Mouse (Mus musculus) kidney, embryonic 14.5 days (tissue): ENCODE results near the gene Armt1. TPM values are rescaled to one million over a fixed set of nuclear protein-coding genes. Genes with fewer than 3 reads are reported as not detected.
"Not testable (repeated sequence)": the region's sequence is repeated elsewhere in the genome, so short reads cannot be mapped to it uniquely, and the experiment has no call there.

Experiments
- ATAC-seq: fragments of 200-750 bp; cut with Nextera tagmentation; 2 replicates; pipeline ENCODE4 v1.8.0; 2017; ENCODE audit warnings: moderate number of reproducible peaks, mild to moderate bottlenecking, moderate TSS enrichment, moderate library complexity; ENCODE audit not compliant: low FRiP score, low TSS enrichment
- H3K27ac ChIP-seq: fragments of 300-500 bp; sonication (generic); 2 replicates; pipeline ENCODE4 v1.5.1; 2014; ENCODE audit warnings: low read depth, mild to moderate bottlenecking, low read length, moderate library complexity, mixed read lengths
- H3K27me3 ChIP-seq: fragments of 300-500 bp; sonication (generic); 2 replicates; pipeline ENCODE4 v1.6.1; 2014; ENCODE audit warnings: mild to moderate bottlenecking, low read length; ENCODE audit not compliant: control insufficient read depth, insufficient read depth
- H3K36me3 ChIP-seq: fragments of 300-500 bp; sonication (generic); 2 replicates; pipeline ENCODE4 v1.6.1; 2014; ENCODE audit warnings: low read length, mixed read lengths; ENCODE audit not compliant: control insufficient read depth, insufficient read depth
- H3K4me1 ChIP-seq: fragments of 300-500 bp; sonication (generic); 2 replicates; pipeline ENCODE4 v1.6.1; 2014; ENCODE audit warnings: low read length, mixed read lengths; ENCODE audit not compliant: control insufficient read depth, insufficient read depth
- H3K4me2 ChIP-seq: fragments of 300-500 bp; sonication (generic); replicated peaks from 2 replicates; pipeline ENCODE4 v1.6.1; 2014; ENCODE audit warnings: low read depth, mild to moderate bottlenecking, low read length
- H3K4me3 ChIP-seq: fragments of 300-500 bp; sonication (generic); 2 replicates; pipeline ENCODE4 v1.5.1; 2014; ENCODE audit warnings: mild to moderate bottlenecking, low read length
- H3K9ac ChIP-seq: fragments of 300-500 bp; sonication (generic); 2 replicates; pipeline ENCODE4 v1.6.1; 2014; ENCODE audit warnings: low read depth, mild to moderate bottlenecking, low read length, moderate library complexity
- H3K9me3 ChIP-seq: fragments of 300-500 bp; sonication (generic); 2 replicates; pipeline ENCODE4 v1.6.1; 2016; ENCODE audit warnings: low read length; ENCODE audit not compliant: control insufficient read depth
- WGBS: fragments of 180-500 bp; shearing (Covaris S2); extraction: QIAGEN DNeasy Blood & Tissue Kit; methylation state at CpG from one replicate; pipeline ENCODE4 v1.1.7; 2014; 5-methylcytosine and 5-hydroxymethylcytosine counted together
- polyA plus RNA-seq: library from polyadenylated mRNA; unstranded; fragments of >200 nt; fragmentation: Nextera tagmentation; extraction: Ambion mirVana; gene quantifications from 2 replicates; pipeline ENCODE4 v1.2.1, GENCODE M21; 2014

Armt1 gene
- polyA plus RNA-seq, 1 experiment from 2014 or later: 26.3 TPM

DNA sequence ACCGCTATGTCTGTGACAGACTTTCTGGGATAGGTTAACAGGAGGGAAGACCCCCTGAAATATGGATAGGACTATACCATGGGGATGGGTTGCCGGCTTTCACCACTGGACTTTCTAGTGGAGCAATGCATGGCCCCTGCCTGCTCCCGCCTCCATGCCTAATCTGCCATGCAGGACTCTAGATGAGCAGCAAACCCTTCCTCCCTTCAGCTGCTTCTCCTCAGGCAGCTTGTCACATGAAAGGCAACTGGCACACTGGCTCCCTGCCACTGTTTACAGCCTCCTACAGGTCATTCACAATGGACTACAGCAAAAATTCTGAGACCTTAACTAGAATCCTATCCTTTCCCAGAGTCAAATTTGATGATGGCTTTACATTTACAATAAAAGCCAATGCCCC is 1.4 kb upstream of the Armt1 start:
- Histone ChIP-seq H3K9me3 (no peaks in the 10 kb centered on the region), H3K4me2 (no peak overlapping the region), H3K4me3 (no peak overlapping the region; the same call in 1 of the 2 replicates), H3K4me1 (peaks cover 11% of the 10 kb centered on the region), H3K27ac (no peak overlapping the region), H3K27me3 (no peaks in the 10 kb centered on the region), H3K9ac (0 out of 2 replicates have a peak overlapping the region, but pooled peaks have one; percentile 28), H3K36me3 (peaks cover 21% of the 10 kb centered on the region)
- no peak for ATAC-seq
- WGBS: 93% methylated on average over 3 of the region's 3 CpGs

DNA sequence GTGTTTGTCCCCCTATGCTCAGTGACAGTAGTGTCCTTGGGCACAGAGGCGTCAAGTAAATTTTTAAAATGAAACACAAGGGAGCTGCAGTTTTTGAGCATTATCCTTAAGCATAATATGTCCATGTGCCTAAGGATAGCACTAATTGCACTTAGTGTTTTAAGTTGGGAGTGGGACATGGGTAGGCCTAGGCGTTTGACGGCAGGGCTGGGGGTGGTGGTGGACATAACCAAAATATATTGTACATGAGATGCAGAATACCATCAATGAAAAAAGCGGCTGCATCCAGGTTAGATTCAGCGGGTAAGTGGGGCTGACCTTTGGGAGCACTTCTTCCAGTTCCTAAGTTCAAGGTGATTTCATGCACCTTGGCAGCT is 533 bp upstream of the Armt1 start:
- Histone ChIP-seq H3K27me3 (no peaks in the 10 kb centered on the region), H3K27ac (peak overlapping the region; percentile 78), H3K9me3 (no peaks in the 10 kb centered on the region), H3K4me3 (peak overlapping the region; percentile 54), H3K4me2 (peak overlapping the region; percentile 74), H3K4me1 (peaks cover 11% of the 10 kb centered on the region), H3K36me3 (peaks cover 16% of the 10 kb centered on the region), H3K9ac (peak overlapping the region; percentile 80)
- ATAC-seq: peak; percentile 25
- WGBS: 13% methylated on average over 5 of the region's 5 CpGs

DNA sequence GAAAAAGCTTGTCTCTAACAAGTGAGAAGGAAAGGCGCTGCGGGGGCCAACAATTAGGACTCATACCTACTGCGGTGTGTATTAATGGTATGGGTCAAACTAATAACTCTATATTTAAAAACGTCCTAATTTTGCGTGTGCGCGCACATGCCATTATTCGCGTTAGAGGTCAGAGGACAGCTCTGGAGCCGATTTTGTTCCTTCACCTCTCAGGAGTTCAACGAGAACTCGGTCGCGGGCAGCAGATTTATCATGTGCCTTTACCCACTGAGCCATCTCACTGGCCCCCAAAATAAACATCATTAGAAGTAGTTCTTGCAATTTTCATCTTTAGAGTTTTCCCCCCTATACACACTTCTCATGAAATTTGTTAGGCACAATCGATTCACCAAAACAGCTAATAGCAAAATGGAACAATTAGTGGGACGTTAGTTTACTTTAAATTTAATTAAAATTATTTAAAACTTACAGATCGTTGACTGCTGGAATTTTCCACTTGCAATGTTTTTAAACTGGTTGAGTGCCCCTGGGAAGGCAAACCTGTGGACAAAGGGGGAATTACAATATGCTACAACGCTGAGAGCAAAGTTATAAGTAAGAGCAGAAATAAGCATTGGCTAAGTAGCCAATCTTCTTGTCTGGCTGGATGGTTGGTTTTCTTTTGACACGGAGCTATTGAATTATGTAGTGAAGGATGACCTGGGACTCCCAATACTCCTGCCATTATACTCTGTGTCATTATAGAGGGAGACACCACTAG is 909 bp downstream of the Armt1 start:
- peaks cover 11% of the 10 kb centered on the region for H3K4me1 ChIP-seq

DNA sequence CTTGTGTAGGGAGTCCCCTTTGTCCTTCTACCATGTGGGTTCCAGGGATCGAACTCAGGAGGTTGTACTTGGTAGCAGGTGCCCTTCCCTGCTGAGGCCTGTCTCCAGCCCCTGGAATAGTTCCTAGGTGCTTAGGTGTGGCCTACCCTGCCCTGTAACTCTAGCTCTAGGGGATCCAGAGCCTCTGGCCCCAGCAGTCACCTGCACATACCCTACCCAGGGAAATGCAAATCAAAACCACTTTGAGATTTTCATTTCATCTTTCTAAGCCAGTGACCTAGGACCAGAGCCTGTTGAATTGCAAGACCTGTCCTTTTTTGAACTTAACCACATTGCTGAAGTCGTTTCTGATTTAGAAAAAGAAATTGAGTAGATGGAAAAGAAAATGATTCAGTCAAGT is 1.6 kb downstream of the Armt1 start:
- not testable (repeated sequence) for H3K27ac ChIP-seq, H3K9me3 ChIP-seq, H3K4me3 ChIP-seq, H3K27me3 ChIP-seq, H3K4me2 ChIP-seq, ATAC-seq
- Histone ChIP-seq H3K36me3 (peaks cover 21% of the 10 kb centered on the region), H3K4me1 (peaks cover 11% of the 10 kb centered on the region), H3K9ac (0 out of 2 replicates have a peak overlapping the region, but pooled peaks have one; percentile 61)
- whole genome bisulfite sequencing: 86% methylated on average over 2 of the region's 2 CpGs

More for the DNA sequence above, 909 bp downstream of the Armt1 start:
- peaks cover 21% of the 10 kb centered on the region for H3K36me3 ChIP-seq
- H3K27ac ChIP-seq: peak overlapping the region; percentile 67
- no peak; the same call in 1 of the 2 replicates for ATAC-seq
- no peaks in the 10 kb centered on the region for H3K27me3 ChIP-seq
- H3K4me2 ChIP-seq: peak overlapping the region; percentile 52
- H3K9me3 ChIP-seq: no peaks in the 10 kb centered on the region
- peak overlapping the region; percentile 54 for H3K4me3 ChIP-seq
- H3K9ac ChIP-seq: peak overlapping the region; percentile 61
- WGBS: 9% methylated on average over 19 of the region's 19 CpGs

DNA sequence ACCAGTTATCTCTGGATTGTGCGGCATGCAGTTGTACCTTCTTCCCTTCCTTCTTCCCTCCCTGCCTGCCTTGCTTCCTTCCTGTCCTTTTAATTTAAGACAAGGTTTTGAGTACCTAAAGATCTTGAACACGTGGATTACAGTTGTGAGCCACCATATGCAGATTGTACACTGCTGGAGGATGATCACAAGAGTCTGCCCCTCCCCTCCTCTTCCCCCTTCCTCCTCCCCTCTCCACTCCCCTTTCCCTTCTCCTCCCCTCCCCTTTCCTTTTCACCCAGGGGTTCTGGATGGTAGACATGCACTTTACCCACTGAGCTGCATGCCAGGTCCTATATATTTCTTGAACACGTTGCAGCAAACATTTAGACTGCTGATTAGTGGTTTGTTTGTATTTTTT is 3.1 kb downstream of the Armt1 start:
- H3K9me3 ChIP-seq: no peaks in the 10 kb centered on the region
- H3K9ac ChIP-seq: no peak overlapping the region
- 92% methylated on average over 3 of the region's 3 CpGs for WGBS
- peaks cover 33% of the 10 kb centered on the region for H3K36me3 ChIP-seq
- no peak overlapping the region for H3K4me2 ChIP-seq
- H3K4me1 ChIP-seq: peaks cover 11% of the 10 kb centered on the region
- no peaks in the 10 kb centered on the region for H3K27me3 ChIP-seq
- no peak for ATAC-seq
- H3K27ac ChIP-seq: no peak overlapping the region
- H3K4me3 ChIP-seq: no peak overlapping the region

DNA sequence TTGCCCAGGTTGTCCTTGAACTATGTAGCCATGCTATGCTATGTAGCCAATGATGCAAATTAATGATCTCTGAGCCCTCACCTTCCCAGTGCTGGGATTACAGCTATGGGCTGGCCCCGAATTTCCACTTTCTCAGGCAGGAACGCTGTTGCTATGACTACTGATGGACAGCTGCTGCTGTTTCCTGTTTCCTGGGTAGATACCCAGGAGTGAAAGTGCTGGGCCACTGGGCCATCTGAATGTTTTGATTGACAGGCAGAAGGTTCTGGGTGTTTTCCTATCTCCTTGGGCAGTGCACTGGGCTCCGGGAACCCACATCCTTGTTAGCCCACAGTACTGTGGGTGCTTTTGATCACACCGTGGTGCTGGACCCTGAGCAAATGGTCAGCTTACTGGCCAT is 24.1 kb downstream of the Armt1 start:
- H3K4me3 ChIP-seq: no peak overlapping the region
- H3K27ac ChIP-seq: no peak overlapping the region
- WGBS: 75% methylated on average over 4 of the region's 4 CpGs
- no peak overlapping the region for H3K4me2 ChIP-seq
- H3K36me3 ChIP-seq: peaks cover 32% of the 10 kb centered on the region
- H3K9ac ChIP-seq: no peak overlapping the region
- H3K4me1 ChIP-seq: no peaks in the 10 kb centered on the region
- 0 out of 2 replicates have a peak, but pooled peaks have one; percentile 9 for ATAC-seq
- no peaks in the 10 kb centered on the region; the same call in 1 of the 2 replicates for H3K9me3 ChIP-seq
- no peaks in the 10 kb centered on the region for H3K27me3 ChIP-seq

DNA sequence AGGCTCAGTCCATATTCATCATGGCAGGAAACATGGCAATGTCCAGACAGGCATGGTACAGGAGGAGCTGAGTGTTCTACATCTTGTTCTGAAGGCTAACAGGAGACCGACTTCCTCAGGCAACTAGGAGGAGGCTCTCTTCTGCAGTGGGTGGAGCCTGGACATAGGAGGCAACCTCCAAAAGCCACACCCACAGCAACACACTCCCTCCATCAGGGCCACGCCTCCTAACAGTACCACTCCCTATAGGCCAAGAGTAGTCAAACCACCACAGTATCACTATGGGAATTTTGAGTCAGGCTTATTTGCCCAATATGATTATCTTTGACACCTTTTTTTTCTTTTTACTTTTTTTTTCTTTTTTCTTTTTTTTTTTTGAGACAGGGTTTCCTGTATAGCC is 27.9 kb downstream of the Armt1 start:
- Histone ChIP-seq H3K9ac (no peak overlapping the region), H3K36me3 (peaks cover 6% of the 10 kb centered on the region), H3K27me3 (no peaks in the 10 kb centered on the region), H3K9me3 (no peaks in the 10 kb centered on the region; the same call in 1 of the 2 replicates), H3K27ac (no peak overlapping the region), H3K4me1 (no peaks in the 10 kb centered on the region), H3K4me2 (no peak overlapping the region), H3K4me3 (no peak overlapping the region)
- ATAC-seq: no peak
- WGBS: 93% methylated on average over 2 of the region's 2 CpGs

DNA sequence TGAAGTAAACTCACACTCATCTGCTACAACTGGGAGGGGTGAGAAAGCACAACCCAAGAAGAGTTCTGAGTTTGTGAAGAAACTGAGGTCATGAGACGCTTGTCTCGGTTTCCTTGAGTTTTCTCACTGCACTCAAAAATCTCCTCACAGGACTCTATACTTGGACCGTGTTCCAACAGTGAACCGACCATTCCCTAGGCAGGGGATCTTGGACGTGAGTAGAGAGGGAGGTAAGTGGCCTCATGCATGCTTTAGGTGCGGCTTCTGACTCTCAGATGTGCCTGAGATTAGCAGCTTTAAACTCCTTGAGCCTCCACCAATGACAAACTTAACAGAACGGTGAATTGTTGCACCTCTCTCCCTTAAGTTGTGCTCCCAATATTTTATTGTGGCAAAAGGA is 33.5 kb downstream of the Armt1 start:
- Histone ChIP-seq H3K27me3 (no peaks in the 10 kb centered on the region), H3K4me1 (no peaks in the 10 kb centered on the region), H3K4me2 (no peak overlapping the region), H3K9ac (no peak overlapping the region), H3K36me3 (no peaks in the 10 kb centered on the region), H3K9me3 (no peaks in the 10 kb centered on the region), H3K4me3 (no peak overlapping the region), H3K27ac (no peak overlapping the region)
- no peak for ATAC-seq
- 75% methylated on average over 7 of the region's 7 CpGs for WGBS

DNA sequence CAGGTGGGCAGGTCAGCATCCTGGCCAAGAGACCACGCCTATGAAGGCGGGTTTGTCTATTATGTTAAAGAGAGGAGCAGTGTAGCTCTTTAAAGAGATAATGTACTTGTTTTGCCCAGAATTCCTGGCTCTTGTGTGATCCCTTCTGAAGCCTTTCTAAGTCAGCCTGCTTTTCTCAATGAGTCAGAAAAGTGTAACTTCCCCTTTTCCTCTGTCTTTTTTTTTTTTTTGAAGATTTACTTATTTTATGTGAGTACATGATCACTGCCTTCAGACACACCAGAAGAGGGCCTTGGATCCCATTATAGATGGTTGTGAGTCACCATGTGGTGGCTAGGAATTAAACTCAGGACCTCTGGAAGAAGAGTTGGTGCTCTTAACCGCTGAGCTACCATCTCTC is 37.1 kb downstream of the Armt1 start:
- 80% methylated on average over 3 of the region's 3 CpGs for WGBS
- no peak overlapping the region for H3K9ac ChIP-seq
- no peaks in the 10 kb centered on the region for H3K9me3 ChIP-seq
- H3K36me3 ChIP-seq: no peaks in the 10 kb centered on the region
- H3K27ac ChIP-seq: no peak overlapping the region
- H3K4me3 ChIP-seq: no peak overlapping the region
- H3K4me2 ChIP-seq: no peak overlapping the region
- no peak for ATAC-seq
- H3K4me1 ChIP-seq: no peaks in the 10 kb centered on the region
- H3K27me3 ChIP-seq: no peaks in the 10 kb centered on the region
